Mouse (Mus musculus): Measurements from ENCODE around the gene Cdkn1a. TPM values are rescaled to one million over a fixed set of nuclear protein-coding genes. Genes with fewer than 3 reads are reported as not detected.

Gene Cdkn1a
- polyA plus RNA-seq, 1 experiment, result not detected

- WGBS, result 48% methylated on average over 7 of the region's 7 CpGs
- TF ChIP-seq CTCF (IDR thresholded peaks at IDR 0.05; ENCODE audit: insufficient read depth, low read depth, low read length) (no peak), POLR2A (IDR thresholded peaks at IDR 0.05; ENCODE audit: insufficient read depth, low read depth, low read length) (no peak)
Measured at GRCm38 (mm10) chr17:29056207-29056606, 34.6 kb upstream of the Cdkn1a start.

DNA sequence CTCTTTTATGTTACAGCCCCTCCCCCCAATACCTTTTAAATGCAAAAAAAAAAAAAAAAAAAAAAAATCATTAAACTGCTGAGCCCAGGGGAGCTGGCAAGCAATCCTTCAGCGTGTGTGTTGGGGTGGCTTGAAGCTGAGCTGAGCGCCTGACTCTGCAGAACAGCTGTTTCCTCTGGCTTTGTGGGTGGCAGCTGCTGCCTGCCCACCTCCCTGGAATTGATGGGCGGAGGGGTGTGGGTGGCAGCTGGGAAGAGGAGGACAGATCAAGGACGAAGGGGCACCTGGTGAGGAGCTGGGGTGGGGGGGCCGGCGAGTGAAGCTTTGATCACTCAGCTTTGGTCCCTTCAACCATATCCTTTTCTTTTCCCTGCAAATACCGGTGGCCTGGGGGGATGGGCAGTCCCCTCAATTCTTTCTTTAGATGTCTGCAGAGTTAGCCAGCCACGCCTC is 34.1 kb upstream of the Cdkn1a start:
- WGBS, result 18% methylated on average over 8 of the region's 8 CpGs
- Histone ChIP-seq H3K27ac (ENCODE audit: insufficient read depth, low read depth, low read length) (peak overlapping the region; percentile 75), H3K4me1 (ENCODE audit: control insufficient read depth, insufficient read depth, low read length) (peaks cover 47% of the 10 kb centered on the region), H3K4me3 (ENCODE audit: insufficient read depth, low read depth, low read length) (no peak overlapping the region)
- TF ChIP-seq POLR2A (IDR thresholded peaks at IDR 0.05; ENCODE audit: insufficient read depth, low read depth, low read length) (no peak), CTCF (IDR thresholded peaks at IDR 0.05; ENCODE audit: insufficient read depth, low read depth, low read length) (no peak)

More at GRCm38 (mm10) chr17:29056207-29056606, 34.6 kb upstream of the Cdkn1a start:
- Histone ChIP-seq H3K4me1 (ENCODE audit: control insufficient read depth, insufficient read depth, low read length) (peaks cover 45% of the 10 kb centered on the region), H3K4me3 (ENCODE audit: insufficient read depth, low read depth, low read length) (no peak overlapping the region), H3K27ac (ENCODE audit: insufficient read depth, low read depth, low read length) (peak overlapping the region; percentile 61; the same call in 1 of the 2 replicates)

DNA sequence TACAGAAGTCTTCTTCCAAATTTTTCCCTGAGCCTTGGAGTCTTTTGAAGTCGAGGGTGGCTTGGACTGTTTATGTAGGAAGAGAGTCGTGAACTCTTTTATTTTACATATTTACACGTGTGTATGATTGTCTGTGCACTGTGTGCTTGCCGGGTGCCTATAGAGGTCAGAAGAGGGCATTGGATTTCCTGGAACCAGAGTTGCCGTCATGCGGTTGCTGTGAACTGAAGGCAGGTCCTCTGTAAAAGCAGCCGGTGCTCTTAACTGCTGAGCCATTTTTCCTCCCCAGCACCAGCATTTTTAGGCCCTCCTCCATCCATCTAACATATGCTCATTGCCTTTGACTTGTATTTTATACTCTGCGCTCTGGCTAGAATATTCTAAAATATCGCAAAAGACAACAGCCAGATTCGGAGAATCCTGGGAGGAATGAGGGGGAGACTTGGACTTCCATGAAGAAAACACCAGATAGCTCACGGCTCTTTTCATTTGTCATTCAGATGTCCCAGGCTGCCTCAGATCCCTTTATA is 33.4 kb upstream of the Cdkn1a start:
- peak overlapping the region; percentile 75 for H3K27ac ChIP-seq (ENCODE audit: insufficient read depth, low read depth, low read length)

GRCm38 (mm10) chr17:29057961-29058360 is 32.8 kb upstream of the Cdkn1a start:
- peaks cover 58% of the 10 kb centered on the region for H3K4me1 ChIP-seq (ENCODE audit: control insufficient read depth, insufficient read depth, low read length)
- 0 out of 2 replicates have a peak overlapping the region, but pooled peaks have one; percentile 75 for H3K27ac ChIP-seq (ENCODE audit: insufficient read depth, low read depth, low read length)
- no peak for TF ChIP-seq POLR2A (IDR thresholded peaks at IDR 0.05; ENCODE audit: insufficient read depth, low read depth, low read length)
- no peak for TF ChIP-seq CTCF (IDR thresholded peaks at IDR 0.05; ENCODE audit: insufficient read depth, low read depth, low read length)
- WGBS, result 58% methylated on average over 10 of the region's 10 CpGs
- no peak overlapping the region for H3K4me3 ChIP-seq (ENCODE audit: insufficient read depth, low read depth, low read length)

More for the DNA sequence above, 33.4 kb upstream of the Cdkn1a start:
- H3K4me3 ChIP-seq (ENCODE audit: insufficient read depth, low read depth, low read length), result no peak overlapping the region
- peaks cover 54% of the 10 kb centered on the region for H3K4me1 ChIP-seq (ENCODE audit: control insufficient read depth, insufficient read depth, low read length)
- TF ChIP-seq CTCF (IDR thresholded peaks at IDR 0.05; ENCODE audit: insufficient read depth, low read depth, low read length) (no peak), POLR2A (IDR thresholded peaks at IDR 0.05; ENCODE audit: insufficient read depth, low read depth, low read length) (no peak)
- WGBS, result 76% methylated on average over 11 of the region's 11 CpGs

DNA sequence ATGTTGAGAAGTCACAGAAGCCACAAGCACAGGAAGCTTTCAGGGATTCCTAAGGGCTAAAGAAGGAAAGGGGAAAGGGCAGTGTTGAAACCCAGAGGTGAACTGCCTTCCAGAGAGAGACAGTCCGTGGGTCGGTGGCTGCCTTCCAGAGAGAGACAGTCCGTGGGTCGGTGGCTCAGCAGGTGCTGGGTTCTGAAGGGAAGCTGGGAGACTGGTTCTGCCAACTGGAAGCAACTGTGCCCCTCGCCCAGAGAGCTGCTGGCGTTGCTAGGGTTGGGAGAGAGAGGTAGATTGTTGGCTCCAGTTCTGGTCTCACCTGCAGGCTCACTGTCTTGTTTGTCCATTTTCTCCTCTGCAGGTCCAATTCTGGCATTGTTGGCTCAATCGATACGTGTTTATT is 32.3 kb upstream of the Cdkn1a start:
- H3K4me3 ChIP-seq (ENCODE audit: insufficient read depth, low read depth, low read length), result no peak overlapping the region
- WGBS, result 49% methylated on average over 8 of the region's 8 CpGs
- peaks cover 62% of the 10 kb centered on the region for H3K4me1 ChIP-seq (ENCODE audit: control insufficient read depth, insufficient read depth, low read length)
- TF ChIP-seq POLR2A (IDR thresholded peaks at IDR 0.05; ENCODE audit: insufficient read depth, low read depth, low read length) (no peak), CTCF (IDR thresholded peaks at IDR 0.05; ENCODE audit: insufficient read depth, low read depth, low read length) (no peak)
- H3K27ac ChIP-seq (ENCODE audit: insufficient read depth, low read depth, low read length), result no peak overlapping the region

DNA sequence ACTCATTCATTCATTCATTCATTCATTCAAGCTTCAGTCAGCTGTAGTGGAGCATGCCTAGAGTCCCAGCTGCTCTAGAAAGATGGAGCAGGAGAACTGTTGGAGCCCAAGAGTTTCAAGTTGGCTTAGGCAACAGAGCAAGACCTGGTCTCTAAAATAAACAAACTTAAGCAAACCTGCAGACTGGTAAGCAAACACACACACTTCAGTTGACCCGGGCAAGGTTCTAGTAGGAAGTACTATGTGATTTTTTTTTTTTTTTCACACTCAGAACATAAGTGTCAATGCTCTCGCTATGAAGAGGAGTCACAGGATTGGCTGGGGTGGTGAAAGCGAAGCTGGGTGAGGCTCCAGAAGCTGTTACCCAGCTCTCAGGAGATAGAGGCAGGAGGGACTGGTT is 31.2 kb upstream of the Cdkn1a start:
- Histone ChIP-seq H3K4me3 (ENCODE audit: insufficient read depth, low read depth, low read length) (no peak overlapping the region), H3K27ac (ENCODE audit: insufficient read depth, low read depth, low read length) (no peak overlapping the region), H3K4me1 (ENCODE audit: control insufficient read depth, insufficient read depth, low read length) (peaks cover 62% of the 10 kb centered on the region)
- TF ChIP-seq POLR2A (IDR thresholded peaks at IDR 0.05; ENCODE audit: insufficient read depth, low read depth, low read length) (no peak), CTCF (IDR thresholded peaks at IDR 0.05; ENCODE audit: insufficient read depth, low read depth, low read length) (no peak)
- 91% methylated on average over 3 of the region's 3 CpGs for WGBS

GRCm38 (mm10) chr17:29060946-29061345 is 29.8 kb upstream of the Cdkn1a start:
- TF ChIP-seq CTCF (IDR thresholded peaks at IDR 0.05; ENCODE audit: insufficient read depth, low read depth, low read length), result no peak
- TF ChIP-seq POLR2A (IDR thresholded peaks at IDR 0.05; ENCODE audit: insufficient read depth, low read depth, low read length), result no peak
- Histone ChIP-seq H3K27ac (ENCODE audit: insufficient read depth, low read depth, low read length) (no peak overlapping the region), H3K4me1 (ENCODE audit: control insufficient read depth, insufficient read depth, low read length) (peaks cover 63% of the 10 kb centered on the region), H3K4me3 (ENCODE audit: insufficient read depth, low read depth, low read length) (no peak overlapping the region)
- WGBS, result 94% methylated on average over 9 of the region's 9 CpGs

- 53% methylated on average over 13 of the region's 13 CpGs for WGBS
- H3K27ac ChIP-seq (ENCODE audit: insufficient read depth, low read depth, low read length), result no peak overlapping the region
- TF ChIP-seq CTCF (IDR thresholded peaks at IDR 0.05; ENCODE audit: insufficient read depth, low read depth, low read length), result no peak
- TF ChIP-seq POLR2A (IDR thresholded peaks at IDR 0.05; ENCODE audit: insufficient read depth, low read depth, low read length), result no peak
- no peak overlapping the region for H3K4me3 ChIP-seq (ENCODE audit: insufficient read depth, low read depth, low read length)
- H3K4me1 ChIP-seq (ENCODE audit: control insufficient read depth, insufficient read depth, low read length), result peaks cover 55% of the 10 kb centered on the region
Measured at GRCm38 (mm10) chr17:29062119-29063035, 28.4 kb upstream of the Cdkn1a start.

Data from olfactory bulb, adult 2 months (tissue).